Mouse (Mus musculus) spleen, adult 2 months (tissue): Measurements from ENCODE around the gene Gm11213. TPM values are rescaled to one million over a fixed set of nuclear protein-coding genes. Genes with fewer than 3 reads are reported as not detected.

Source experiments
- DNase-seq, 2 experiments: peaks; one replicate each; pipeline versions ENCODE4 v3.0.0 to v3.0.0-alpha.2; 2012 to 2021; ENCODE audit warnings: low spot score in 2 of 2, low read depth in 1 of 2
- H3K27ac ChIP-seq: fragments of 200-500 bp; 2 replicates; pipeline ENCODE4 v1.5.1; 2012; ENCODE audit warnings: low read length, inconsistent platforms; ENCODE audit not compliant: insufficient read depth
- H3K27me3 ChIP-seq: fragments of 200-500 bp; 2 replicates; pipeline ENCODE4 v1.6.1; 2012; ENCODE audit warnings: mild to moderate bottlenecking, moderate library complexity, low read length, inconsistent platforms; ENCODE audit not compliant: control insufficient read depth, insufficient read depth
- H3K36me3 ChIP-seq: fragments of 200-500 bp; 2 replicates; pipeline ENCODE4 v1.6.1; 2012; ENCODE audit warnings: mild to moderate bottlenecking, low read length, inconsistent platforms; ENCODE audit not compliant: control insufficient read depth, insufficient read depth
- H3K4me1 ChIP-seq: fragments of 200-500 bp; 2 replicates; pipeline ENCODE4 v1.6.1; 2011; ENCODE audit warnings: inconsistent platforms; ENCODE audit not compliant: control insufficient read depth, insufficient read depth, insufficient read length
- H3K4me3 ChIP-seq: fragments of 200-500 bp; 2 replicates; pipeline ENCODE4 v1.5.1; 2011; ENCODE audit warnings: mild to moderate bottlenecking, inconsistent platforms; ENCODE audit not compliant: insufficient read depth, insufficient read length; ENCODE audit errors: extremely low read depth
- CTCF ChIP-seq: fragments of 200-500 bp; IDR thresholded peaks from 2 replicates; pipeline ENCODE4 v1.5.1; 2011; ENCODE audit warnings: mild to moderate bottlenecking, inconsistent platforms; ENCODE audit not compliant: insufficient read depth, insufficient read length, insufficient replicate concordance; ENCODE audit errors: extremely low read depth
- POLR2A ChIP-seq: fragments of 200-500 bp; IDR thresholded peaks from 2 replicates; pipeline ENCODE4 v1.6.1; 2011; ENCODE audit warnings: low read depth, low read length, inconsistent platforms
- WGBS: fragments of 180-500 bp; shearing (Covaris S2); methylation state at CpG from one replicate; pipeline ENCODE4 v1.1.7; 2018; 5-methylcytosine and 5-hydroxymethylcytosine counted together
- polyA plus RNA-seq: library from polyadenylated mRNA; depleted of rRNA; stranded (reverse); fragments of >200 nt; gene quantifications from 2 replicates; pipeline ENCODE4 v1.2.3, GENCODE M21; 2012

The Gm11213 gene
- polyA plus RNA-seq, 1 experiment, result not detected

DNA sequence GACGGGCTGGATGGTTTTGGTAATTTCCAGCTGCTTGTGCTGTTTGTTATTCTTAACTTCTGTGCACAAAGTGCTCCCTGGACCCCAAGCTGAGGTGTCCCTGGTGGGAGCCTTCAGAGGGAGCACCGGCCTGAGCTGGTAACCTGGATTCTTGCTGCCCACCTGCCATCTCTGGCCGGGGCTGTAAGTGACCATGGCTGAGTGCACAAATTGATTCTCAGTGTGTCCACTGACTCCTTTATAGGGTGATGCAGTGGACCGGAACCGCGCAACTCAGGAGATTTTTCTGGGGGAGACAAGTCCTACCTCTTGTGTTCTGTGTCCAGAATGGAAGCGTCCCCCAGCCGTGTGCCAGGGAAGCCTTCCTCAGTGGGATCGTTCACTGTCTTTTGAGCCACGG lies 19.8 kb downstream of the Gm11213 start:
- no peaks in the 10 kb centered on the region for H3K4me1 ChIP-seq
- DNase-seq, result no peak

DNA sequence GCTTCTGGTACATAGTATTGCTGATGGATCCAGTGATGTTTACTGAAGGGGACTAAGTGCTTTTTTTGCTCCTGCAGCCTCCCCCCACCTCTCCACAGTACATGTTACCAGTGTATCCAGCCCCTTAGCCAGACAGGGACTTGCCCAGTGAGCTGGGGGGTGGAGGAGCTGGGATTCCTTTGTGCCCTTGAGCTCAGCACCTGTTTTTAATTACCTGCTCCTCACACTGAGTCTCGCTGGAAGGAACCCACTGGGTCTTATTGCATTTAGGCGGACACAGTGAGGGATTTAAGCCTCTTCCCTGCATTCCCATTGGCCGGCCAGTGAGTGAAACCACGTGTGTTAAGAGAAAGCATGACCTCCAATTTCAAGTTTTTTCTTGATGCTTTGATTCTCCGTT lies 22.5 kb downstream of the Gm11213 start:
- DNase-seq, result no peak
- Histone ChIP-seq H3K4me1 (no peaks in the 10 kb centered on the region), H3K36me3 (peaks cover 19% of the 10 kb centered on the region), H3K27me3 (no peaks in the 10 kb centered on the region), H3K27ac (no peak overlapping the region), H3K4me3 (no peak overlapping the region)
- no peak for TF ChIP-seq CTCF
- WGBS, result 92% methylated on average over 5 of the region's 5 CpGs

More for the DNA sequence above, 19.8 kb downstream of the Gm11213 start:
- H3K36me3 ChIP-seq, result peaks cover 12% of the 10 kb centered on the region
- H3K27ac ChIP-seq, result no peak overlapping the region
- 95% methylated on average over 10 of the region's 10 CpGs for WGBS
- H3K4me3 ChIP-seq, result no peak overlapping the region
- no peak for TF ChIP-seq POLR2A
- TF ChIP-seq CTCF, result no peak
- H3K27me3 ChIP-seq, result no peaks in the 10 kb centered on the region

DNA sequence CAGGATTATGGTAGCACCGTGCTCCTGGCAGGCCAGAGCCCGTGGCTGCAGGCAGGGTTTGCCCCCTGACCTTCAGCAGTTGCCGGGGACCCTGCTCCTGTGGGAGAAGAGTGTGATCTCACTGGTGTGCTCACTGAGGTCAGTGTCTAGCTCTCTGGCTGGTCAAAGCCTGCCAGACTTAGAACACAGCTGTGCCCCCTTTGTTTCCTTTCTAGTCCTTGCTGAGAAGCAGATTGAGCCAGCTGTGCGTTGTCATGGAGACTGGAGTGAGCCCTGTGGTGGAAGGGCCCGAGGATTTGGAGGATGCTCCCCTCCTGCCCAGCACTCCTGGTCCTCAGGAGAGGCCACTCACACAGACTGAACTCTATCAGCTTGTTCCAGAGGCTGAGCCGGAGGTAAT lies 25.0 kb downstream of the Gm11213 start:
- Histone ChIP-seq H3K4me1 (no peaks in the 10 kb centered on the region), H3K4me3 (no peak overlapping the region), H3K27me3 (no peaks in the 10 kb centered on the region), H3K36me3 (peaks cover 19% of the 10 kb centered on the region), H3K27ac (no peak overlapping the region)
- DNase-seq, result no peak
- 85% methylated on average over 6 of the region's 6 CpGs for WGBS
- TF ChIP-seq CTCF (no peak), POLR2A (no peak)

DNA sequence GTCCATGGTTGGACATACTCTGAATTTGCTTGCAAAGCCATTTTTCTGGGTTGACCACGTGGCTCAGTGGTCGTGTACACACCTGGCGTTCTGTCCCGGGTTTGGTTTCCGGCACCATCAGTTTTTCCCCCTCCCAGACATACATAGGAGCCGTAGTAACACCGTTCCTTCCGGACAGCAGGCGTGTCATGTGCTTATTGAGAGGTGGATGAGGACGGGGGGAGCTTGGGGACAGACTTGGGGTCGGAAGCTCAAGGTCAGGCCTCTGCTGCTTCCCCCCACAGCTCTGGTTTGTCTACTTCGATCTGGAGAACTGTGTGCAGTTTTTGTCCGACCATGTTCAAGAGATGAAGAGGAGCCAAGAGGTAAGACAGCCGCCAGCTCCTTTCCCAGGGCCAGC lies 25.4 kb downstream of the Gm11213 start:
- WGBS, result 92% methylated on average over 14 of the region's 14 CpGs
- Histone ChIP-seq H3K27ac (no peak overlapping the region), H3K27me3 (no peaks in the 10 kb centered on the region), H3K36me3 (peaks cover 19% of the 10 kb centered on the region), H3K4me3 (no peak overlapping the region), H3K4me1 (no peaks in the 10 kb centered on the region)
- no peak for DNase-seq
- no peak for TF ChIP-seq CTCF
- no peak for TF ChIP-seq POLR2A

DNA sequence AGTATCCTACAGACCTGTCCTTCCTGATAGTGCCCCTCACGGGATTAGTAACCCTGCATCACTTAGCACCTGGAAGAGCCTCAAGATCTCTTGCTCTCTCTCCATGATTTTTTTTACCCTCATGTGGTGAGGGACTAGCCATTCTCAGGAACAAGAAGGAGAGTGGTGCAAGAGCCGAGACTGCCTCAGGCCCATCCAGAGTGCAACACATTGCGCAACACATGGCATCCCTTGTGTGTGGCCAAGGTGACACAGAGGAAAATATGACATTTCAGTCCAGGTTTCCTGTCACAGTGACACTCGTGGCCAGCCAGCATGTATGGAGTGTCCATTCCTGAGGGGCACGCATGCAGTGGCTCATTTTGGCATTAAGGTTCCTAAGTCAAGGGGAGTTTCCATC lies 32.4 kb downstream of the Gm11213 start:
- 93% methylated on average over 5 of the region's 5 CpGs for WGBS
- no peak overlapping the region for H3K4me3 ChIP-seq
- peaks cover 10% of the 10 kb centered on the region for H3K36me3 ChIP-seq

DNA sequence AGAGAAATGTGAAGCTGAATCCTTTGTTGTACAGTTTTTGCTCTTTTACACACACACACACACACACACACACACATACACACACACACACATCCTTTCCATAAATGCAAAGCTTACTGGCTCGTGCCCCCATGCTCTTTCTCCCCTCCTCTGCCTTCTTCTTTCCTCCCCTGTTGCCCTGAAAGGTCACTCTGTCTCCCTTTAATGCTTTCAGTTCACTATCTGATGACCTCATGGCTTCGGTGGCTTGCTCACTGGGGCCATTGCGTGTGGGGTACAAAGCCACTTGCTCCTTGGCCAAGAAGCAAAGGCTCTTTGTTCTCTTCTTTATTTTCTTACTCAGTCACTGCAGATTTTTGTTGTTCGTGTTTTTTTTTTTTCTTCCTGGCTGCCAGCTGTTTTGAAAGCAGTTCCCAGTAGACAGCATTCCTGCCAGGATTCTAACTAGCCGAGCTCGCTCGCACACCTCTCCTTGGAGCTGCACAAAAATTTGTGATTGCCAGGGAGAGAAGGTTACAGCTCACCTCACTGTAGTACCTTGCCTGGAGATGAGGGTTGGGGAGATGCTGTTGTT lies 34.8 kb downstream of the Gm11213 start:
- Histone ChIP-seq H3K4me3 (no peak overlapping the region), H3K36me3 (peaks cover 14% of the 10 kb centered on the region), H3K27me3 (no peaks in the 10 kb centered on the region), H3K4me1 (no peaks in the 10 kb centered on the region), H3K27ac (no peak overlapping the region)
- DNase-seq, result no peak
- WGBS, result 83% methylated on average over 7 of the region's 7 CpGs
- TF ChIP-seq POLR2A (no peak), CTCF (no peak)

More for the DNA sequence above, 32.4 kb downstream of the Gm11213 start:
- no peak overlapping the region for H3K27ac ChIP-seq
- DNase-seq, result no peak
- no peak for TF ChIP-seq CTCF
- no peak for TF ChIP-seq POLR2A
- H3K4me1 ChIP-seq, result no peaks in the 10 kb centered on the region
- H3K27me3 ChIP-seq, result no peaks in the 10 kb centered on the region

DNA sequence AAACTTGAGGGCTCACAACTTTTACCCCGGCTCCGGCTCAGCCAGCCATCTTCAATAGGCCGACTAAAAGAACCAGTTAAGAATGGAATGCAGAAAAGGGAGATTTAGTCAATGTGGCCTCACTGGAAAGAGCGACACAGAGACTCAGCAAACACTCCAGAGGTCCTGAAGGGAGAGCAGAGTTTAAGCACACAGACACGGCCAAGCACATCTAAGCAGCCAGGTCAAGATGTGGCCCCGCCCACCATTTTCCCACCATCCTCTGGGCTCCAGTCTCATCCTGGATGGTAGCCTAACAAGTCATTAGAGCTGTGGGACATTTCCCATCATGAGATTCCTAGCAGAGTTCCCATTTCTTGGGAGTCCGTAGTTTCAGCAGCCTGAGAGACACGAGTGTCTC lies 35.7 kb downstream of the Gm11213 start:
- Histone ChIP-seq H3K27me3 (no peaks in the 10 kb centered on the region), H3K4me1 (no peaks in the 10 kb centered on the region), H3K27ac (no peak overlapping the region), H3K4me3 (no peak overlapping the region), H3K36me3 (peaks cover 14% of the 10 kb centered on the region)
- DNase-seq, result no peak
- no peak for TF ChIP-seq CTCF
- 91% methylated on average over 8 of the region's 8 CpGs for WGBS
